Mouse (Mus musculus): Measurements from ENCODE around the gene Olfr1288. TPM values are rescaled to one million over a fixed set of nuclear protein-coding genes. Genes with fewer than 3 reads are reported as not detected.

The Olfr1288 gene
- total and polyA plus RNA-seq, 2 experiments from 2014 or later, result not detected

- no peak for TF ChIP-seq CTCF (IDR thresholded peaks at IDR 0.05; ENCODE audit: low read depth)
- TF ChIP-seq EP300 (IDR thresholded peaks at IDR 0.05; ENCODE audit: low read depth), result no peak
- 72% methylated on average over 1 of the region's 1 CpGs for WGBS
- Histone ChIP-seq H3K4me1 (ENCODE audit: control insufficient read depth, insufficient read depth) (no peaks in the 10 kb centered on the region), H3K9ac (replicated peaks; ENCODE audit: low read depth, low read length) (no peak within 1 kb of the TSS), H3K4me2 (ENCODE audit: low read depth, low read length) (no peak within 1 kb of the TSS), H3K4me3 (ENCODE audit: low read depth, low read length) (no peak within 1 kb of the TSS), H3K27me3 (ENCODE audit: control insufficient read depth, insufficient read depth, low read length) (no peaks in the 10 kb centered on the region), H3K9me3 (replicated peaks; ENCODE audit: control insufficient read depth, low read length) (0 out of 2 replicates have a peak, but pooled peaks cover 7% of the 10 kb centered on the region), H3K27ac (ENCODE audit: low read depth) (no peak within 1 kb of the TSS), H3K36me3 (replicated peaks; ENCODE audit: control insufficient read depth, insufficient read depth, low read length) (no peaks in the 10 kb centered on the region)
- DNase-seq (ENCODE audit: low spot score) (no peak), ATAC-seq (ENCODE audit: insufficient read depth, low read depth) (no peak)
Observed at GRCm38 (mm10) chr2:111524903-111525302, 51.0 kb downstream of the Olfr1288 start, which contains the start of gene Olfr1293-ps. TSS of gene Olfr1293-ps (plus strand) at chr2:111525203.

Other genes with a start within 250 kb of the Olfr1288 start
- not detected in 2 replicates for gene 4930430A15Rik, start 244.5 kb upstream of the Olfr1288 start, total RNA-seq (2014; rRNA removed; ENCODE audit: low replicate concordance)
- not detected in 2 replicates for gene 4930430A15Rik, start 244.5 kb upstream of the Olfr1288 start, polyA plus RNA-seq (2015; fragmentation: Nextera tagmentation; extraction: Ambion mirVana)
- not detected in 2 replicates for gene Olfr1275, start 238.8 kb upstream of the Olfr1288 start, total RNA-seq (2014; rRNA removed; ENCODE audit: low replicate concordance)
- gene Olfr1275, start 238.8 kb upstream of the Olfr1288 start, polyA plus RNA-seq (2015; fragmentation: Nextera tagmentation; extraction: Ambion mirVana), result not detected in 2 replicates
- gene Olfr1276, start 219.6 kb upstream of the Olfr1288 start, total RNA-seq (2014; rRNA removed; ENCODE audit: low replicate concordance), result not detected in 2 replicates
- not detected in 2 replicates for gene Olfr1276, start 219.6 kb upstream of the Olfr1288 start, polyA plus RNA-seq (2015; fragmentation: Nextera tagmentation; extraction: Ambion mirVana)
- not detected in 2 replicates for gene Olfr1277, start 200.0 kb upstream of the Olfr1288 start, total RNA-seq (2014; rRNA removed; ENCODE audit: low replicate concordance)
- gene Olfr1277, start 200.0 kb upstream of the Olfr1288 start, polyA plus RNA-seq (2015; fragmentation: Nextera tagmentation; extraction: Ambion mirVana), result not detected in 2 replicates
- gene Olfr1278, start 184.0 kb upstream of the Olfr1288 start, total RNA-seq (2014; rRNA removed; ENCODE audit: low replicate concordance), result not detected in 2 replicates
- not detected in 2 replicates for gene Olfr1278, start 184.0 kb upstream of the Olfr1288 start, polyA plus RNA-seq (2015; fragmentation: Nextera tagmentation; extraction: Ambion mirVana)
- gene Olfr1279, start 173.5 kb upstream of the Olfr1288 start, total RNA-seq (2014; rRNA removed; ENCODE audit: low replicate concordance), result not detected in 2 replicates
- not detected in 2 replicates for gene Olfr1279, start 173.5 kb upstream of the Olfr1288 start, polyA plus RNA-seq (2015; fragmentation: Nextera tagmentation; extraction: Ambion mirVana)
- not detected in 2 replicates for gene Olfr1280, start 160.1 kb upstream of the Olfr1288 start, total RNA-seq (2014; rRNA removed; ENCODE audit: low replicate concordance)
- not detected in 2 replicates for gene Olfr1280, start 160.1 kb upstream of the Olfr1288 start, polyA plus RNA-seq (2015; fragmentation: Nextera tagmentation; extraction: Ambion mirVana)
- not detected in 2 replicates for gene Olfr1281, start 147.6 kb upstream of the Olfr1288 start, total RNA-seq (2014; rRNA removed; ENCODE audit: low replicate concordance)
- gene Olfr1281, start 147.6 kb upstream of the Olfr1288 start, polyA plus RNA-seq (2015; fragmentation: Nextera tagmentation; extraction: Ambion mirVana), result not detected in 2 replicates
- not detected in 2 replicates for gene Olfr1282, start 138.0 kb upstream of the Olfr1288 start, total RNA-seq (2014; rRNA removed; ENCODE audit: low replicate concordance)
- gene Olfr1282, start 138.0 kb upstream of the Olfr1288 start, polyA plus RNA-seq (2015; fragmentation: Nextera tagmentation; extraction: Ambion mirVana), result not detected in 2 replicates
- gene Olfr1283, start 107.3 kb upstream of the Olfr1288 start, total RNA-seq (2014; rRNA removed; ENCODE audit: low replicate concordance), result not detected in 2 replicates
- not detected in 2 replicates for gene Olfr1283, start 107.3 kb upstream of the Olfr1288 start, polyA plus RNA-seq (2015; fragmentation: Nextera tagmentation; extraction: Ambion mirVana)
- gene Olfr1284, start 98.6 kb upstream of the Olfr1288 start, total RNA-seq (2014; rRNA removed; ENCODE audit: low replicate concordance), result not detected in 2 replicates
- gene Olfr1284, start 98.6 kb upstream of the Olfr1288 start, polyA plus RNA-seq (2015; fragmentation: Nextera tagmentation; extraction: Ambion mirVana), result not detected in 2 replicates
- not detected in 2 replicates for gene Olfr1286, start 51.0 kb upstream of the Olfr1288 start, total RNA-seq (2014; rRNA removed; ENCODE audit: low replicate concordance)
- not detected in 2 replicates for gene Olfr1286, start 51.0 kb upstream of the Olfr1288 start, polyA plus RNA-seq (2015; fragmentation: Nextera tagmentation; extraction: Ambion mirVana)
- gene Olfr1287, start 25.0 kb upstream of the Olfr1288 start, total RNA-seq (2014; rRNA removed; ENCODE audit: low replicate concordance), result not detected in 2 replicates
- gene Olfr1287, start 25.0 kb upstream of the Olfr1288 start, polyA plus RNA-seq (2015; fragmentation: Nextera tagmentation; extraction: Ambion mirVana), result not detected in 2 replicates
- gene Olfr1289, start 6.7 kb downstream of the Olfr1288 start, total RNA-seq (2014; rRNA removed; ENCODE audit: low replicate concordance), result not detected in 2 replicates
- gene Olfr1289, start 6.7 kb downstream of the Olfr1288 start, polyA plus RNA-seq (2015; fragmentation: Nextera tagmentation; extraction: Ambion mirVana), result not detected in 2 replicates
- not detected in 2 replicates for gene Olfr1290, start 19.7 kb downstream of the Olfr1288 start, total RNA-seq (2014; rRNA removed; ENCODE audit: low replicate concordance)
- not detected in 2 replicates for gene Olfr1290, start 19.7 kb downstream of the Olfr1288 start, polyA plus RNA-seq (2015; fragmentation: Nextera tagmentation; extraction: Ambion mirVana)
- gene Olfr1291-ps1, start 23.1 kb downstream of the Olfr1288 start, total RNA-seq (2014; rRNA removed; ENCODE audit: low replicate concordance), result not detected in 2 replicates
- gene Olfr1291-ps1, start 23.1 kb downstream of the Olfr1288 start, polyA plus RNA-seq (2015; fragmentation: Nextera tagmentation; extraction: Ambion mirVana), result not detected in 2 replicates
- gene Olfr1293-ps, start 51.1 kb downstream of the Olfr1288 start, total RNA-seq (2014; rRNA removed; ENCODE audit: low replicate concordance), result not detected in 2 replicates
- not detected in 2 replicates for gene Olfr1293-ps, start 51.1 kb downstream of the Olfr1288 start, polyA plus RNA-seq (2015; fragmentation: Nextera tagmentation; extraction: Ambion mirVana)
- not detected in 2 replicates for gene Olfr1294, start 66.2 kb downstream of the Olfr1288 start, total RNA-seq (2014; rRNA removed; ENCODE audit: low replicate concordance)
- gene Olfr1294, start 66.2 kb downstream of the Olfr1288 start, polyA plus RNA-seq (2015; fragmentation: Nextera tagmentation; extraction: Ambion mirVana), result not detected in 2 replicates
- gene Olfr1295, start 95.6 kb downstream of the Olfr1288 start, total RNA-seq (2014; rRNA removed; ENCODE audit: low replicate concordance), result not detected in 2 replicates
- gene Olfr1295, start 95.6 kb downstream of the Olfr1288 start, polyA plus RNA-seq (2015; fragmentation: Nextera tagmentation; extraction: Ambion mirVana), result not detected in 2 replicates
- gene Olfr1297, start 152.4 kb downstream of the Olfr1288 start, total RNA-seq (2014; rRNA removed; ENCODE audit: low replicate concordance), result not detected in 2 replicates
- gene Olfr1297, start 152.4 kb downstream of the Olfr1288 start, polyA plus RNA-seq (2015; fragmentation: Nextera tagmentation; extraction: Ambion mirVana), result not detected in 2 replicates
- not detected in 2 replicates for gene Olfr1298, start 175.1 kb downstream of the Olfr1288 start, total RNA-seq (2014; rRNA removed; ENCODE audit: low replicate concordance)
- not detected in 2 replicates for gene Olfr1298, start 175.1 kb downstream of the Olfr1288 start, polyA plus RNA-seq (2015; fragmentation: Nextera tagmentation; extraction: Ambion mirVana)
- gene Olfr1299, start 187.3 kb downstream of the Olfr1288 start, total RNA-seq (2014; rRNA removed; ENCODE audit: low replicate concordance), result not detected in 2 replicates
- gene Olfr1299, start 187.3 kb downstream of the Olfr1288 start, polyA plus RNA-seq (2015; fragmentation: Nextera tagmentation; extraction: Ambion mirVana), result not detected in 2 replicates